Mouse (Mus musculus) CH12.LX (cell line): ENCODE results near the gene Nucb1. TPM values are rescaled to one million over a fixed set of nuclear protein-coding genes. Genes with fewer than 3 reads are reported as not detected.
"Not testable (repeated sequence)": the region's sequence is repeated elsewhere in the genome, so short reads cannot be mapped to it uniquely, and the experiment has no call there.

Experiments used
- DNase-seq: peaks from one replicate; pipeline ENCODE4 v3.0.0-alpha.2; 2013; ENCODE audit errors: extremely low read depth
- H3K27ac ChIP-seq: 2 replicates; pipeline ENCODE4 v1.5.1; 2012; ENCODE audit warnings: low read depth, mild to moderate bottlenecking, control low read depth, moderate library complexity; ENCODE audit not compliant: insufficient read depth
- H3K27me3 ChIP-seq: replicated peaks from 2 replicates; pipeline ENCODE3; 2012; ENCODE audit warnings: inconsistent platforms
- H3K36me3 ChIP-seq, 2 experiments: replicated peaks in 1 of 2; 2 replicates each; pipeline versions ENCODE3 to v1.6.1; 2012; ENCODE audit warnings: inconsistent platforms in 1 of 2, low read length in 1 of 2, mild to moderate bottlenecking in 1 of 2, mixed read lengths in 1 of 2, moderate library complexity in 1 of 2; ENCODE audit not compliant: control insufficient read depth in 1 of 2, insufficient read depth in 1 of 2
- H3K4me1 ChIP-seq, 2 experiments: 2 replicates each; pipeline ENCODE4 v1.6.1; 2012; ENCODE audit warnings: inconsistent platforms in 1 of 2, moderate library complexity in 1 of 2; ENCODE audit not compliant: insufficient read depth in 2 of 2, control insufficient read depth in 1 of 2
- H3K4me2 ChIP-seq: 2 replicates; pipeline ENCODE4 v1.6.1; 2012; ENCODE audit warnings: low read depth, mild to moderate bottlenecking, control low read depth; ENCODE audit not compliant: poor library complexity, insufficient read depth, severe bottlenecking
- H3K4me3 ChIP-seq, 3 experiments: fragments of 150-350 bp in 1 of 3; sonication (generic) in 1 of 3; replicated peaks in 1 of 3; 2 replicates each; pipeline versions ENCODE3 to v1.5.1; 2011 to 2012; ENCODE audit warnings: low read depth in 2 of 3, low read length in 2 of 3, mild to moderate bottlenecking in 2 of 3, moderate library complexity in 2 of 3, control low read depth in 1 of 3, improper control_type of control experiment in 1 of 3, inconsistent platforms in 1 of 3, mixed read lengths in 1 of 3; ENCODE audit not compliant: poor library complexity in 1 of 3
- H3K79me2 ChIP-seq: replicated peaks from 2 replicates; pipeline ENCODE4 v1.6.1; 2012; ENCODE audit warnings: mild to moderate bottlenecking, moderate library complexity; ENCODE audit not compliant: control insufficient read depth, poor library complexity, insufficient read depth, severe bottlenecking; ENCODE audit errors: extremely low read depth
- H3K9ac ChIP-seq: 2 replicates; pipeline ENCODE4 v1.6.1; 2012; ENCODE audit warnings: low read depth, mild to moderate bottlenecking, control low read depth, moderate library complexity; ENCODE audit not compliant: insufficient read depth
- H3K9me3 ChIP-seq: replicated peaks from 2 replicates; pipeline ENCODE3; 2012; ENCODE audit warnings: low read length, inconsistent platforms, mixed read lengths
- CTCF ChIP-seq, 2 experiments: IDR thresholded peaks in 1 of 2; conservative IDR thresholded peaks in 1 of 2; 2 replicates each; pipeline ENCODE4 v1.5.1; 2011 to 2012; ENCODE audit warnings: low read depth in 2 of 2, low read length in 2 of 2, improper control_type of control experiment in 1 of 2, inconsistent platforms in 1 of 2, mild to moderate bottlenecking in 1 of 2, moderate library complexity in 1 of 2
- E2F4 ChIP-seq: IDR thresholded peaks from 2 replicates; pipeline ENCODE4 v1.6.1; 2011; ENCODE audit warnings: low read depth, low read length, improper control_type of control experiment; ENCODE audit not compliant: insufficient replicate concordance
- ELF1 ChIP-seq: IDR thresholded peaks from 2 replicates; pipeline ENCODE4 v1.6.1; 2014; ENCODE audit warnings: low read depth, mild to moderate bottlenecking, inconsistent platforms, low read length, improper control_type of control experiment
- GABPA ChIP-seq: IDR thresholded peaks from 2 replicates; pipeline ENCODE4 v1.6.1; 2012; ENCODE audit warnings: low read depth, low read length, improper control_type of control experiment, inconsistent platforms; ENCODE audit not compliant: insufficient replicate concordance
- HCFC1 ChIP-seq: IDR thresholded peaks from 2 replicates; pipeline ENCODE4 v1.6.1; 2012; ENCODE audit warnings: low read depth, mild to moderate bottlenecking, inconsistent platforms, low read length, improper control_type of control experiment
- IRF4 ChIP-seq: IDR thresholded peaks from 2 replicates; pipeline ENCODE4 v1.6.1; 2014; ENCODE audit warnings: low read depth, mild to moderate bottlenecking, inconsistent platforms, low read length, improper control_type of control experiment
- JUND ChIP-seq: conservative IDR thresholded peaks from 2 replicates; pipeline ENCODE4 v1.6.1; 2011; ENCODE audit warnings: low read depth, low read length, improper control_type of control experiment
- KAT2A ChIP-seq: IDR thresholded peaks from 2 replicates; pipeline ENCODE4 v1.6.1; 2012; ENCODE audit warnings: low read length, improper control_type of control experiment, inconsistent platforms; ENCODE audit not compliant: insufficient replicate concordance
- MAFK ChIP-seq: IDR thresholded peaks from 2 replicates; pipeline ENCODE4 v1.6.1; 2011; ENCODE audit warnings: low read length, improper control_type of control experiment; ENCODE audit not compliant: insufficient replicate concordance
- MAX ChIP-seq: IDR thresholded peaks from 2 replicates; pipeline ENCODE4 v1.6.1; 2011; ENCODE audit warnings: low read length, improper control_type of control experiment
- MAZ ChIP-seq: IDR thresholded peaks from 2 replicates; pipeline ENCODE4 v1.6.1; 2012; ENCODE audit warnings: low read depth, mild to moderate bottlenecking, inconsistent platforms, low read length, improper control_type of control experiment, moderate library complexity
- MEF2A ChIP-seq: IDR thresholded peaks from 2 replicates; pipeline ENCODE4 v1.6.1; 2014; ENCODE audit warnings: low read depth, mild to moderate bottlenecking, inconsistent platforms, low read length, improper control_type of control experiment, borderline replicate concordance
- MXI1 ChIP-seq: IDR thresholded peaks from 2 replicates; pipeline ENCODE4 v1.6.1; 2011; ENCODE audit warnings: mild to moderate bottlenecking, low read depth, low read length, improper control_type of control experiment
- MYC ChIP-seq: IDR thresholded peaks from 2 replicates; pipeline ENCODE4 v1.6.1; 2011; ENCODE audit warnings: low read depth, mild to moderate bottlenecking, improper control_type of control experiment, low read length
- NELFE ChIP-seq: IDR thresholded peaks from 2 replicates; pipeline ENCODE4 v1.6.1; 2011; ENCODE audit warnings: low read depth, low read length, improper control_type of control experiment
- SMC3 ChIP-seq: IDR thresholded peaks from 2 replicates; pipeline ENCODE4 v1.6.1; 2011; ENCODE audit warnings: low read depth, low read length, improper control_type of control experiment
- TBP ChIP-seq: conservative IDR thresholded peaks from 2 replicates; pipeline ENCODE4 v1.6.1; 2011; ENCODE audit warnings: low read depth, low read length, improper control_type of control experiment
- TCF12 ChIP-seq: IDR thresholded peaks from 2 replicates; pipeline ENCODE4 v1.6.1; 2014; ENCODE audit warnings: low read depth, mild to moderate bottlenecking, inconsistent platforms, low read length, improper control_type of control experiment
- ZC3H11A ChIP-seq: IDR thresholded peaks from 2 replicates; pipeline ENCODE4 v1.6.1; 2012; ENCODE audit warnings: low read depth, mild to moderate bottlenecking, inconsistent platforms, low read length, improper control_type of control experiment
- ZKSCAN1 ChIP-seq: IDR thresholded peaks from 2 replicates; pipeline ENCODE4 v1.6.1; 2012; ENCODE audit warnings: low read depth, inconsistent platforms, low read length, improper control_type of control experiment, borderline replicate concordance
- dilution Hi-C: fragments of 300-500 bp; cut with MboI; formaldehyde crosslinking; loops from 2 replicates; pipeline ENCODE4 v1.14.3; 2020; ENCODE audit warnings: low sequenced_read_pairs; ENCODE audit not compliant: extremely low pct_unique_long_range_greater_than_20kb, extremely low pct_ligation_motif_present
- in situ Hi-C: fragments of 300-500 bp; cut with MboI; formaldehyde crosslinking; loops from 3 replicates; pipeline ENCODE4 v1.14.3; 2019; ENCODE audit warnings: low sequenced_read_pairs, low pct_ligation_motif_present, low pct_unique_long_range_greater_than_20kb, mixed read lengths
- polyA plus RNA-seq: library from polyadenylated mRNA; unstranded; fragments of >175 nt; gene quantifications from 2 replicates; pipeline ENCODE4 v1.2.1, GENCODE M21; 2012; ENCODE audit warnings: low read depth; ENCODE audit not compliant: insufficient read length
- total RNA-seq, 2 experiments: library from RNA; depleted of rRNA; stranded (reverse); fragments of 300-350 nt in 1 of 2; fragments of >200 nt in 1 of 2; gene quantifications; 2 replicates each; pipeline ENCODE4 v1.2.3; 2012 to 2014

The Nucb1 gene
- total and polyA plus RNA-seq, 3 experiments, result 40.8 to 90.4 (median 83.4) TPM

- dilution Hi-C loops, result no loop called here
- Histone ChIP-seq H3K4me1 (peaks cover 7 to 25% of the 10 kb centered on the region in 2 experiments), H3K9ac (no peak overlapping the region)
Measured at GRCm38 (mm10) chr7:45519345-45520120, 9.3 kb upstream of the Nucb1 start.

DNA sequence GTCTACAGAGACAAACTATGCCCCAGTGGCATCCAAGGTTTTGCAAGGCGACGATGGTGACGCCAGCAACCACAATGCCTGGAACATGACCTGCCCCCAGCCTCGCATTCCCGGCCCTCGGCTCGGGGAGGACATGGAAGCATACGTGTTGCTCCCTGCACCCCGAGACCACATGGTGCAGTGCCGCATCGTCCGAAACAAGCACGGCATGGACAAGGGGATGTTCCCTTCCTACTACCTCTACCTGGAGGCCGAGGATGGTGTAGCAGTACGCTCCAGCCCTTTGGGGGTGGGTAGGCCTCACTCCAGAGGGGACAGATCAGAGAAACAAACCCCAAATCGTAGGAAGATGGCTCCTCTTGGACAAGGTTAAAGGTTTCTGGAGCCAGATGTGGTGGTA, 8.4 kb upstream of the Nucb1 start:
- peaks cover 9 to 18% of the 10 kb centered on the region in 2 experiments for H3K36me3 ChIP-seq
- no peak overlapping the region for H3K9ac ChIP-seq
- DNase-seq, result no peak
- TF ChIP-seq MAZ (no peak), TCF12 (no peak), MYC (no peak), MEF2A (no peak), ZKSCAN1 (no peak), ZC3H11A (no peak), IRF4 (no peak), KAT2A (no peak), E2F4 (no peak), SMC3 (no peak), MXI1 (no peak), TBP (no peak), NELFE (no peak), MAX (no peak), GABPA (no peak), MAFK (no peak), CTCF (conservative IDR thresholded peaks at IDR 0.05 in 1 of 2, IDR thresholded peaks at IDR 0.05 in 1 of 2; ENCODE audit: low read depth in 2 of 2, low read length in 2 of 2) (no peak), JUND (no peak)
- H3K4me1 ChIP-seq, result peaks cover 5 to 19% of the 10 kb centered on the region in 2 experiments
- H3K27ac ChIP-seq, result no peak overlapping the region
- no peak overlapping the region for H3K4me2 ChIP-seq
- no peak overlapping the region for H3K4me3 ChIP-seq
- in situ Hi-C loops (no loop called here), dilution Hi-C loops (no loop called here)
- H3K9me3 ChIP-seq, result no peaks in the 10 kb centered on the region
- peaks cover 8% of the 10 kb centered on the region for H3K79me2 ChIP-seq
- H3K27me3 ChIP-seq, result no peaks in the 10 kb centered on the region

More at GRCm38 (mm10) chr7:45519345-45520120, 9.3 kb upstream of the Nucb1 start:
- no peak for DNase-seq
- Histone ChIP-seq H3K4me2 (no peak overlapping the region), H3K27ac (no peak overlapping the region), H3K36me3 (peaks cover 15 to 24% of the 10 kb centered on the region in 2 experiments), H3K79me2 (peaks cover 14% of the 10 kb centered on the region), H3K27me3 (no peaks in the 10 kb centered on the region), H3K9me3 (no peaks in the 10 kb centered on the region), H3K4me3 (no peak overlapping the region)
- no peak for TF ChIP-seq GABPA
- TF ChIP-seq SMC3, result no peak
- TF ChIP-seq KAT2A, result 0 out of 2 replicates have a peak, but pooled peaks have one; percentile 53
- no peak for TF ChIP-seq MEF2A
- TF ChIP-seq HCFC1, result peak; percentile 85
- peak; percentile 62 for TF ChIP-seq ELF1
- in situ Hi-C loops, result loop anchor here (10.0 kb wide), 1 partner anchor 65 kb away; no protein-coding TSS in a partner anchor

DNA sequence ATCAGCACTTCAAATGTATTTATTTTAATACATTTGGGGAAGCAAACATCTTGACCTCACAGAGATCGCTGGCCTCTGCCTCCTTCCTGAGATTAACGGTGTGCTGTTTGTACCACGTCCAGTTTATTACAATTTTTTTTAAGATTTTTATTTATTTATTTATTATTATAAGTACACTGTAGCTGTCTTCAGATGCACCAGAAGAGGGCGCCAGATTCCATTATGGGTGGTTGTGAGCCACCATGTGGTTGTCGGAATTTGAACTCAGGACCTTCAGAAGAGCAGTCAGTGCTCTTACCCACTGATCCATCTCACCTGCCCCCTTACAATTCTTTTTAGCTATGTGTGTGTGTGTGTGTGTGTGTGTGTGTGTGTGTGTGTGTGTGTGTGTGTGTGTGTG, 6.6 kb upstream of the Nucb1 start:
- dilution Hi-C loops, H3K9ac ChIP-seq, H3K4me2 ChIP-seq, H3K4me3 ChIP-seq, H3K9me3 ChIP-seq, H3K36me3 ChIP-seq, H3K27ac ChIP-seq, H3K27me3 ChIP-seq, H3K79me2 ChIP-seq, DNase-seq, H3K4me1 ChIP-seq, in situ Hi-C loops: not testable (repeated sequence)
